Mouse (Mus musculus) midbrain, embryonic 14.5 days (tissue): ENCODE results near the gene Btbd18. TPM values are rescaled to one million over a fixed set of nuclear protein-coding genes. Genes with fewer than 3 reads are reported as not detected.
A peak's percentile ranks its signal among the peaks of the same experiment; 100 is the strongest.
"Not testable (repeated sequence)": the region's sequence is repeated elsewhere in the genome, so short reads cannot be mapped to it uniquely, and the experiment has no call there.

Experiments used
- ATAC-seq: fragments of 200-750 bp; cut with Nextera tagmentation; 2 replicates; pipeline ENCODE4 v1.8.0; 2017; ENCODE audit warnings: moderate number of reproducible peaks, moderate library complexity; ENCODE audit not compliant: low FRiP score, low TSS enrichment
- DNase-seq: peaks from one replicate; pipeline ENCODE4 v3.0.0-alpha.2; 2015
- H3K27ac ChIP-seq: fragments of 300-500 bp; sonication (generic); replicated peaks from 2 replicates; pipeline ENCODE4 v1.5.1; 2014; ENCODE audit warnings: mild to moderate bottlenecking, low read depth, low read length, moderate library complexity
- H3K27me3 ChIP-seq: fragments of 300-500 bp; sonication (generic); 2 replicates; pipeline ENCODE4 v1.6.1; 2014; ENCODE audit warnings: low read length, control low read depth, mixed read lengths; ENCODE audit not compliant: control insufficient read depth, insufficient read depth
- H3K36me3 ChIP-seq: fragments of 300-500 bp; sonication (generic); 2 replicates; pipeline ENCODE4 v1.6.1; 2014; ENCODE audit warnings: low read length, control low read depth; ENCODE audit not compliant: control insufficient read depth, insufficient read depth
- H3K4me1 ChIP-seq: fragments of 300-500 bp; sonication (generic); 2 replicates; pipeline ENCODE4 v1.6.1; 2014; ENCODE audit warnings: mild to moderate bottlenecking, antibody characterized with exemption, low read length, control low read depth; ENCODE audit not compliant: control insufficient read depth, insufficient read depth
- H3K4me2 ChIP-seq: fragments of 300-500 bp; sonication (generic); 2 replicates; pipeline ENCODE4 v1.6.1; 2014; ENCODE audit warnings: mild to moderate bottlenecking, low read length, moderate library complexity
- H3K4me3 ChIP-seq: fragments of 300-500 bp; sonication (generic); replicated peaks from 2 replicates; pipeline ENCODE4 v1.5.1; 2014; ENCODE audit warnings: low read depth, low read length
- H3K9ac ChIP-seq: fragments of 300-500 bp; sonication (generic); replicated peaks from 2 replicates; pipeline ENCODE4 v1.6.1; 2014; ENCODE audit warnings: mild to moderate bottlenecking, low read length, moderate library complexity
- H3K9me3 ChIP-seq: fragments of 300-500 bp; sonication (generic); 2 replicates; pipeline ENCODE4 v1.6.1; 2016; ENCODE audit warnings: low read length, control low read depth, mixed read lengths; ENCODE audit not compliant: control insufficient read depth
- WGBS: fragments of 180-500 bp; shearing (Covaris S2); extraction: QIAGEN DNeasy Blood & Tissue Kit; methylation state at CpG from one replicate; pipeline ENCODE4 v1.1.7; 2014; 5-methylcytosine and 5-hydroxymethylcytosine counted together
- polyA plus RNA-seq: library from polyadenylated mRNA; unstranded; fragments of >200 nt; fragmentation: Nextera tagmentation; extraction: Ambion mirVana; gene quantifications from 2 replicates; pipeline ENCODE4 v1.2.1, GENCODE M21; 2014

Btbd18 gene
- polyA plus RNA-seq, 1 experiment from 2014 or later = 0.37 TPM

- Histone ChIP-seq H3K27me3 (no peaks in the 10 kb centered on the region), H3K9me3 (no peaks in the 10 kb centered on the region)
- ATAC-seq = no peak
Observed at GRCm38 (mm10) chr2:84653354-84653753, 5.5 kb upstream of the Btbd18 start.

GRCm38 (mm10) chr2:84655864-84656263 is 3.0 kb upstream of the Btbd18 start:
- Histone ChIP-seq H3K36me3 (no peaks in the 10 kb centered on the region), H3K9me3 (no peaks in the 10 kb centered on the region), H3K4me2 (no peak overlapping the region), H3K27me3 (no peaks in the 10 kb centered on the region), H3K4me1 (no peaks in the 10 kb centered on the region), H3K27ac (no peak overlapping the region), H3K9ac (no peak overlapping the region), H3K4me3 (no peak overlapping the region)
- WGBS = 74% methylated on average over 1 of the region's 1 CpGs
- ATAC-seq (no peak), DNase-seq (no peak)

More at GRCm38 (mm10) chr2:84653354-84653753, 5.5 kb upstream of the Btbd18 start:
- H3K27ac ChIP-seq = no peak overlapping the region
- no peak overlapping the region for H3K4me2 ChIP-seq
- no peaks in the 10 kb centered on the region for H3K36me3 ChIP-seq
- no peak for DNase-seq
- no peak overlapping the region for H3K9ac ChIP-seq
- no peak overlapping the region for H3K4me3 ChIP-seq
- H3K4me1 ChIP-seq = no peaks in the 10 kb centered on the region

- H3K27me3 ChIP-seq = no peaks in the 10 kb centered on the region
- H3K9me3 ChIP-seq = no peaks in the 10 kb centered on the region
- ATAC-seq (no peak), DNase-seq (peak; percentile 48)
- H3K4me3 ChIP-seq = no peak overlapping the region
- H3K27ac ChIP-seq = no peak overlapping the region
- H3K9ac ChIP-seq = no peak overlapping the region
- no peaks in the 10 kb centered on the region for H3K36me3 ChIP-seq
- 73% methylated on average over 3 of the region's 3 CpGs for WGBS
- no peak overlapping the region for H3K4me2 ChIP-seq
- H3K4me1 ChIP-seq = no peaks in the 10 kb centered on the region
Observed at GRCm38 (mm10) chr2:84660253-84660652, 1.4 kb downstream of the Btbd18 start.

GRCm38 (mm10) chr2:84662866-84663265 is 4.0 kb downstream of the Btbd18 start:
- WGBS = 22% methylated on average over 2 of the region's 2 CpGs
- no peak overlapping the region for H3K4me2 ChIP-seq
- no peak overlapping the region for H3K4me3 ChIP-seq
- H3K4me1 ChIP-seq = no peaks in the 10 kb centered on the region
- no peaks in the 10 kb centered on the region for H3K36me3 ChIP-seq
- no peaks in the 10 kb centered on the region for H3K9me3 ChIP-seq
- H3K27me3 ChIP-seq = no peaks in the 10 kb centered on the region
- ATAC-seq (no peak), DNase-seq (peak; percentile 51)
- H3K9ac ChIP-seq = no peak overlapping the region
- no peak overlapping the region for H3K27ac ChIP-seq

GRCm38 (mm10) chr2:84666081-84666480 is 7.2 kb downstream of the Btbd18 start:
- Histone ChIP-seq H3K27ac (no peak overlapping the region), H3K27me3 (no peaks in the 10 kb centered on the region), H3K9ac (no peak overlapping the region), H3K36me3 (peaks cover 6% of the 10 kb centered on the region; the same call in 1 of the 2 replicates), H3K4me3 (no peak overlapping the region), H3K9me3 (no peaks in the 10 kb centered on the region), H3K4me1 (peaks cover 5% of the 10 kb centered on the region), H3K4me2 (no peak overlapping the region)
- no peak for ATAC-seq
- WGBS = 68% methylated on average over 12 of the region's 12 CpGs
- DNase-seq = no peak

GRCm38 (mm10) chr2:84669828-84670568 is 11.1 kb downstream of the Btbd18 start:
- peak overlapping the region; percentile 77 for H3K4me2 ChIP-seq
- peak overlapping the region; percentile 83 for H3K9ac ChIP-seq
- H3K4me3 ChIP-seq = peak overlapping the region; percentile 91
- H3K36me3 ChIP-seq = peaks cover 33% of the 10 kb centered on the region
- DNase-seq = peak; percentile 62
- H3K27me3 ChIP-seq = no peaks in the 10 kb centered on the region
- peaks cover 7% of the 10 kb centered on the region for H3K4me1 ChIP-seq
- no peaks in the 10 kb centered on the region for H3K9me3 ChIP-seq
- 1% methylated on average over 39 of the region's 39 CpGs for WGBS
- peak overlapping the region; percentile 89 for H3K27ac ChIP-seq
- peak; percentile 76 for ATAC-seq

GRCm38 (mm10) chr2:84670569-84670933 is 11.7 kb downstream of the Btbd18 start, which contains the start of gene Selenoh:
TSS of gene Selenoh (minus strand) at chr2:84670770.
- ATAC-seq (peak; percentile 96), DNase-seq (peak; percentile 96)
- Histone ChIP-seq H3K27me3 (no peaks in the 10 kb centered on the region), H3K4me3 (peak within 1 kb of the TSS; percentile 91), H3K9me3 (no peaks in the 10 kb centered on the region), H3K27ac (peak within 1 kb of the TSS; percentile 89), H3K36me3 (peaks cover 39% of the 10 kb centered on the region), H3K4me2 (peak within 1 kb of the TSS; percentile 77), H3K4me1 (peaks cover 7% of the 10 kb centered on the region), H3K9ac (peak within 1 kb of the TSS; percentile 83)
- under 1% methylated on average over 20 of the region's 20 CpGs for WGBS

GRCm38 (mm10) chr2:84671535-84671934 is 12.7 kb downstream of the Btbd18 start:
- not testable (repeated sequence) for ATAC-seq, H3K9me3 ChIP-seq, H3K27me3 ChIP-seq, DNase-seq, H3K9ac ChIP-seq, H3K27ac ChIP-seq, H3K4me1 ChIP-seq
- Histone ChIP-seq H3K36me3 (peaks cover 44% of the 10 kb centered on the region), H3K4me3 (peak overlapping the region; percentile 91; the same call in 1 of the 2 replicates), H3K4me2 (peak overlapping the region; percentile 77)
- 68% methylated on average over 4 of the region's 5 CpGs for WGBS
